Comparison of ENCODE assay signal across 25 mouse cellular contexts in genomic region chr2:129606899-129607298, GRCm38 (mm10). TPM values are rescaled to one million over a fixed set of nuclear protein-coding genes. Genes with fewer than 3 reads are reported as not detected.
DNase-seq lines count a peak whose midpoint lies in the region; ATAC-seq and TF ChIP-seq lines count a peak whose summit lies in the region.
"Had no signal": no experiment of that assay in that cellular context is flagged by ENCODE, and none has a peak within 500 bp of the region (broad histone marks: within the 10 kb centered on the region; RNA-seq: fewer than 3 reads in every experiment).

No protein-coding gene starts in this region.

- TF ChIP-seq POLR2A in brain, embryonic 14.5 days (IDR thresholded peaks at IDR 0.05; ENCODE audit: borderline replicate concordance, extremely low read depth, insufficient read depth, insufficient read length, poor library complexity, severe bottlenecking) = no peak

- no peaks in the 10 kb centered on the region for H3K27me3 ChIP-seq in embryonic facial prominence, embryonic 15.5 days
- H3K27me3 ChIP-seq in embryonic facial prominence, embryonic 10.5 days (replicated peaks; ENCODE audit: low read depth, poor library complexity, severe bottlenecking) = no peaks in the 10 kb centered on the region
- no peaks in the 10 kb centered on the region for H3K27me3 ChIP-seq in forebrain, postnatal 0 days (ENCODE audit: insufficient read depth, low read length)
- H3K27me3 ChIP-seq: hindbrain, embryonic 13.5 days; limb, embryonic 13.5 days; neural tube, embryonic 12.5 days; Patski had no signal

- WGBS in embryonic facial prominence, embryonic 15.5 days = 82% methylated on average over 2 of the region's 2 CpGs
- WGBS in embryonic facial prominence, embryonic 10.5 days = 84% methylated on average over 2 of the region's 2 CpGs
- WGBS in forebrain, postnatal 0 days = 48% methylated on average over 2 of the region's 2 CpGs

- peaks cover 11% of the 10 kb centered on the region; the same call in 1 of the 2 replicates for H3K4me1 ChIP-seq in embryonic facial prominence, embryonic 15.5 days
- peaks cover 20% of the 10 kb centered on the region for H3K4me1 ChIP-seq in embryonic facial prominence, embryonic 10.5 days
- peaks cover 4% of the 10 kb centered on the region for H3K4me1 ChIP-seq in forebrain, postnatal 0 days (ENCODE audit: insufficient read depth)
- H3K4me1 ChIP-seq: neural tube, embryonic 12.5 days had no signal

- H3K4me3 ChIP-seq in embryonic facial prominence, embryonic 15.5 days (replicated peaks) = no peak overlapping the region
- H3K4me3 ChIP-seq in embryonic facial prominence, embryonic 10.5 days = no peak overlapping the region
- no peak overlapping the region for H3K4me3 ChIP-seq in layer of hippocampus, adult 2 months
- no peak overlapping the region for H3K4me3 ChIP-seq in forebrain, postnatal 0 days (ENCODE audit: low read depth, low read length)
- H3K4me3 ChIP-seq: hindbrain, embryonic 13.5 days; limb, embryonic 13.5 days; myocyte; neural tube, embryonic 12.5 days had no signal

- H3K36me3 ChIP-seq in embryonic facial prominence, embryonic 15.5 days = peaks cover 24% of the 10 kb centered on the region
- peaks cover 27% of the 10 kb centered on the region for H3K36me3 ChIP-seq in embryonic facial prominence, embryonic 10.5 days (replicated peaks)
- peaks cover 13% of the 10 kb centered on the region; the same call in 1 of the 2 replicates for H3K36me3 ChIP-seq in forebrain, postnatal 0 days (ENCODE audit: insufficient read depth)
- H3K36me3 ChIP-seq: G1E had no signal

- 0 out of 2 replicates have a peak overlapping the region, but pooled peaks have one; percentile 7 for H3K27ac ChIP-seq in embryonic facial prominence, embryonic 15.5 days (replicated peaks)
- no peak overlapping the region for H3K27ac ChIP-seq in embryonic facial prominence, embryonic 10.5 days (replicated peaks)
- H3K27ac ChIP-seq in layer of hippocampus, adult 2 months = peak overlapping the region; percentile 73
- H3K27ac ChIP-seq in forebrain, postnatal 0 days (ENCODE audit: low read depth, low read length) = 0 out of 2 replicates have a peak overlapping the region, but pooled peaks have one; percentile 29
- H3K27ac ChIP-seq: hindbrain, embryonic 13.5 days; limb, embryonic 13.5 days; neural tube, embryonic 12.5 days had no signal

- H3K9me3 ChIP-seq in embryonic facial prominence, embryonic 15.5 days (replicated peaks) = no peaks in the 10 kb centered on the region
- no peaks in the 10 kb centered on the region for H3K9me3 ChIP-seq in embryonic facial prominence, embryonic 10.5 days
- no peaks in the 10 kb centered on the region for H3K9me3 ChIP-seq in forebrain, postnatal 0 days (ENCODE audit: low read length)
- H3K9me3 ChIP-seq: G1E; hindbrain, embryonic 13.5 days; limb, embryonic 13.5 days; neural tube, embryonic 12.5 days had no signal

- ATAC-seq in embryonic facial prominence, embryonic 15.5 days (ENCODE audit: insufficient number of reproducible peaks, low FRiP score, low TSS enrichment, low read depth) = no peak
- peak; percentile 74 for ATAC-seq in forebrain, postnatal 0 days
- ATAC-seq: intestine, postnatal 0 days; lung, postnatal 0 days; Patski had no signal

- H3K4me2 ChIP-seq in embryonic facial prominence, embryonic 15.5 days (replicated peaks) = no peak overlapping the region
- H3K4me2 ChIP-seq in forebrain, postnatal 0 days (ENCODE audit: low read depth) = no peak overlapping the region
- H3K4me2 ChIP-seq: heart, embryonic 11.5 days; hindbrain, embryonic 13.5 days; liver, embryonic 11.5 days; neural tube, embryonic 12.5 days had no signal

- no peak for DNase-seq in embryonic facial prominence, embryonic 10.5 days (ENCODE audit: low spot score)
- DNase-seq in layer of hippocampus, adult 2 months (ENCODE audit: low spot score in 2 of 2) = no peak
- no peak for DNase-seq in layer of hippocampus, adult 9-10 months (ENCODE audit: low spot score)
- peak; percentile 30 for DNase-seq in brain, embryonic 14.5 days (ENCODE audit: low read depth)
- no peak for DNase-seq in forebrain, postnatal 0 days
- DNase-seq in right cerebral cortex, postnatal 10 days (ENCODE audit: low spot score in 2 of 2) = no peak
- DNase-seq: adrenal gland, postnatal 10 days; cerebellum, adult 11 months; cerebellum, postnatal 10 days; gastrocnemius, postnatal 10 days; kidney, adult 9 months; kidney, postnatal 10 days; lung, postnatal 4 days; thymus, postnatal 4 days had no signal

- TF ChIP-seq CTCF in layer of hippocampus, adult 2 months (conservative IDR thresholded peaks at IDR 0.05) = no peak
- TF ChIP-seq CTCF in brain, embryonic 14.5 days (IDR thresholded peaks at IDR 0.05; ENCODE audit: borderline replicate concordance, extremely low read depth, insufficient read depth, insufficient read length) = no peak
- no peak for TF ChIP-seq CTCF in forebrain, postnatal 0 days (IDR thresholded peaks at IDR 0.05; ENCODE audit: low read depth)

- no peak overlapping the region for H3K9ac ChIP-seq in embryonic facial prominence, embryonic 15.5 days
- no peak overlapping the region for H3K9ac ChIP-seq in forebrain, postnatal 0 days
- H3K9ac ChIP-seq: hindbrain, embryonic 13.5 days; limb, embryonic 13.5 days; neural tube, embryonic 12.5 days had no signal

RNA-seq across cellular contexts. Expression of gene Sirpa, which starts 14.3 kb away (rescaled TPM):
- polyA plus RNA-seq in embryonic facial prominence, embryonic 15.5 days (2015; fragmentation: Nextera tagmentation; extraction: Ambion mirVana) = 30.9 and 32.8 TPM in 2 replicates
- 17.0 and 17.4 TPM in 2 replicates for polyA plus RNA-seq in embryonic facial prominence, embryonic 10.5 days (2016; fragmentation: Nextera tagmentation; extraction: Ambion mirVana)
- 100 to 1,000 TPM; 279 to 289 TPM for total RNA-seq in layer of hippocampus, adult 2 months (2021)
- polyA plus RNA-seq in brain, embryonic 14.5 days (2012; rRNA removed) = 36.2 and 44.6 TPM in 2 replicates
- total RNA-seq in forebrain, postnatal 0 days (2014; rRNA removed) = 94.1 and 118 TPM in 2 replicates
- polyA plus RNA-seq in forebrain, postnatal 0 days (2015; fragmentation: Nextera tagmentation; extraction: Ambion mirVana) = 41.4 and 61.8 TPM in 2 replicates
- polyA plus RNA-seq: G1E had no signal
